Mouse (Mus musculus): Measurements from ENCODE around the gene Srsf2. TPM values are rescaled to one million over a fixed set of nuclear protein-coding genes. Genes with fewer than 3 reads are reported as not detected.

Gene Srsf2
- polyA plus RNA-seq, 1 experiment from 2014 or later, result 644 TPM

DNA sequence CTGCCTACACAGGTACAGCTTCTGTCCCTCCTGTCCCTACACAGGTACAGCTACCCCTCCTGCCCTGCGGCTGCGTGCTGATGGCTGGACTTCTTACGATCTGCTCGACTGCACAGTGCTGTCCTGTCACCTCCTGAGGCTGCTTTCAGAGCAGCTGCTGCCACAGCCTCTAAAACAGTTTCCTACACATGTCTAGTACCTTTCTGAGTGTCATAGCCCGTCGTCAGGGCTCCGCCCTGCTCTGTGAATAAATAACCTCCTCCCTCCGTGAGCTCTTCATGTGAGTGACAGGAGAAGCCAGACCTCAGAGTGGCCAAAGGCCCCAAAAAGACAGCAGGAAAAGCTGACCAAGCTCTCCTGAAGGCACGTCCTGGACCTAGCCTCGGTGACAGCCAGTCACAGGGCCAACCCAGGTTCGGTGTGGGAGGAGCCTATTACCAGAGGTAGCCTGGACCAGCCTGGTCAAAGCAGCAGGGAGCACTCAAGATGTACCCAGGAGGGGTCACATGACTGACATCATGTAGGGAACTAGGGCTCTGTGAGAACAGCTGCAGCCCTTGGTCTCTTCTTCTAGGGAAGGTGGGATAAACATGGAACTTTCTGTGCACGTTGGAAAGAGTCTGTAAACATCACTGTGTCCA lies 13.2 kb upstream of the Srsf2 start:
- ATAC-seq (no peak), DNase-seq (ENCODE audit: low spot score) (no peak)
- no peaks in the 10 kb centered on the region for H3K9me3 ChIP-seq (replicated peaks; ENCODE audit: control insufficient read depth, low read length)

DNA sequence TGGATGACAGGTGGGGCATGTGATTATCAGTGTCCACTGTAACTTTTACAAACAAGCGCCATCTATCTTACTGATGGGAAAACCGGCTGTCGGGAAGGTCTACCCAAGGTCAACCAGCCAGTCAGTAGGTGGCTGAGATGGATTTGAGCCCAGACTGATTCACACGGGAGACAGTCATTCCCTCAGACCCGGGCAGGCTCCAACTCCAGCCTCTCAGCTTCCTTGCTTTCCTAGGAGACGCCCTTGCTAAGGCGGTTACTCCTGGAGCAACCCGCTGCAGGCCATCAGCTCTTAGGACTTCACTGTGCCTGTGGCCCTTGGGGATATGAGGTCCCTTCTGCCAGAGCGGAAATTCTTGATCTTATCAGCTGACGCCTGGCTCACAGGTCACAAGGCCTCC lies 11.6 kb upstream of the Srsf2 start:
- peaks cover 73% of the 10 kb centered on the region for H3K36me3 ChIP-seq (ENCODE audit: control insufficient read depth, insufficient read depth, low read length)
- no peak overlapping the region for H3K4me3 ChIP-seq (ENCODE audit: low read depth, low read length)
- H3K9me3 ChIP-seq (replicated peaks; ENCODE audit: control insufficient read depth, low read length), result no peaks in the 10 kb centered on the region
- WGBS, result 88% methylated on average over 10 of the region's 10 CpGs
- no peaks in the 10 kb centered on the region for H3K4me1 ChIP-seq (ENCODE audit: control insufficient read depth, insufficient read depth, low read length)
- no peak overlapping the region for H3K9ac ChIP-seq (ENCODE audit: low read length)
- H3K27ac ChIP-seq (ENCODE audit: low read depth, low read length), result no peak overlapping the region
- ATAC-seq, result no peak
- H3K27me3 ChIP-seq (replicated peaks; ENCODE audit: control insufficient read depth, insufficient read depth, low read length), result no peaks in the 10 kb centered on the region
- DNase-seq (ENCODE audit: low spot score), result no peak
- no peak overlapping the region for H3K4me2 ChIP-seq (ENCODE audit: low read length)

More for the DNA sequence above, 13.2 kb upstream of the Srsf2 start:
- Histone ChIP-seq H3K4me2 (ENCODE audit: low read length) (no peak overlapping the region), H3K27ac (ENCODE audit: low read depth, low read length) (no peak overlapping the region), H3K36me3 (ENCODE audit: control insufficient read depth, insufficient read depth, low read length) (peaks cover 64% of the 10 kb centered on the region), H3K4me3 (ENCODE audit: low read depth, low read length) (no peak overlapping the region), H3K4me1 (ENCODE audit: control insufficient read depth, insufficient read depth, low read length) (no peaks in the 10 kb centered on the region), H3K27me3 (replicated peaks; ENCODE audit: control insufficient read depth, insufficient read depth, low read length) (no peaks in the 10 kb centered on the region), H3K9ac (ENCODE audit: low read length) (no peak overlapping the region)
- WGBS, result 84% methylated on average over 12 of the region's 12 CpGs

DNA sequence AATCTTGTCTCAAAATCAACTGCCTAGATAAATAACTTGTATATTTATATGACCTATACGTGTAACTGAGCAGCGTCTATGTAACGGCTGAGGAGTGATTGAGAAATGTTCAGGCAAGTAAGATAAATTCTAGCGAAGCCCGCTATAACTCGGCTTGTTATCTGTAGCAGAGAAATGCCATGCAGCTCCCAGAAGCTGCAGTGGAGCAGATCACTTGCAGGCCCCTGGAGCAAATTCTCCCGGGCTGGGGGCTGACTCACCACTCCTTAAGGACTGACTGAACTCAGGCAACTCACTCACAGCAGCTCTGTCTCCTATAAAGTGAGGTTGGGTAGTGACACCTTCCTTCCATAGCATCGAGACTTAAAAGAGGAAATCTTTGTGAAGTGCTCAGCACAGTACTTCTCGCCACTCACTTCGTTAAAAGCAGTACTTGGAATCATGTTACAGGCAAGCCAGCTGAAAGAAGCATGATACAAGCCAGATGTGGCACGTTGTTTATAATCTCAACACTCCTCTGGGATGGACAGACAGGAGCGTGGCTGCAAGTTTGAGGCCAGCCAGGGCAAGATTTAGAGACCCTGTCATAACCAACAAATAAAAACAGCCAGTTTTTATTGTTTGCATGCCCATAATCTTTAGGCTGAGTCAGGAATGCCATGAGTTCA lies 4.4 kb upstream of the Srsf2 start:
- Histone ChIP-seq H3K4me3 (ENCODE audit: low read depth, low read length) (no peak overlapping the region), H3K27ac (ENCODE audit: low read depth, low read length) (no peak overlapping the region), H3K4me2 (ENCODE audit: low read length) (no peak overlapping the region), H3K36me3 (ENCODE audit: control insufficient read depth, insufficient read depth, low read length) (peaks cover 42% of the 10 kb centered on the region), H3K27me3 (replicated peaks; ENCODE audit: control insufficient read depth, insufficient read depth, low read length) (no peaks in the 10 kb centered on the region), H3K9ac (ENCODE audit: low read length) (no peak overlapping the region), H3K4me1 (ENCODE audit: control insufficient read depth, insufficient read depth, low read length) (peaks cover 11% of the 10 kb centered on the region), H3K9me3 (replicated peaks; ENCODE audit: control insufficient read depth, low read length) (no peaks in the 10 kb centered on the region)
- DNase-seq (ENCODE audit: low spot score), result no peak
- ATAC-seq, result no peak
- WGBS, result 88% methylated on average over 12 of the region's 12 CpGs

DNA sequence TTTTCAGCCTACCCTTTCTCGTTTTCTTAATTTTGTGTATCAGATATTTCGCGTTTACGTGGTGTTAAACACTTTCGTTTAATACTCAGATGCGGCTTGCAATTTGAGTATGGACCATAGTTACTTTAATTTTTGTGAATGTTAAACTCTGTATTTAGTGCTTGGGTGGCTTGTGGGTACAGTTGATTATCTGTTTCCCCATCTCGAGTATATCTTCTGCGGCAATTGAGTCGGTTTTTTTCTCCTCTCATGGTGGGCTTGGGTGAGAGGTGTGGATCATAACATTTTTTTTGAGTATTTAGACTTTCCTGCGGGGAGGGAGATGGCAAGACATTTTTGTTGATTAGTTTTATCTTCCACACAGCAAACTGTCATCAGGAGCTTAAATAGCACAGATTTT lies 1.4 kb upstream of the Srsf2 start:
- WGBS, result 49% methylated on average over 10 of the region's 10 CpGs
- H3K4me2 ChIP-seq (ENCODE audit: low read length), result peak overlapping the region; percentile 74
- H3K27ac ChIP-seq (ENCODE audit: low read depth, low read length), result no peak overlapping the region
- peaks cover 40% of the 10 kb centered on the region for H3K36me3 ChIP-seq (ENCODE audit: control insufficient read depth, insufficient read depth, low read length)
- ATAC-seq (no peak), DNase-seq (ENCODE audit: low spot score) (no peak)
- peak overlapping the region; percentile 96 for H3K9ac ChIP-seq (ENCODE audit: low read length)
- peak overlapping the region; percentile 99 for H3K4me3 ChIP-seq (ENCODE audit: low read depth, low read length)
- no peaks in the 10 kb centered on the region for H3K9me3 ChIP-seq (replicated peaks; ENCODE audit: control insufficient read depth, low read length)
- H3K4me1 ChIP-seq (ENCODE audit: control insufficient read depth, insufficient read depth, low read length), result peaks cover 22% of the 10 kb centered on the region
- H3K27me3 ChIP-seq (replicated peaks; ENCODE audit: control insufficient read depth, insufficient read depth, low read length), result no peaks in the 10 kb centered on the region

DNA sequence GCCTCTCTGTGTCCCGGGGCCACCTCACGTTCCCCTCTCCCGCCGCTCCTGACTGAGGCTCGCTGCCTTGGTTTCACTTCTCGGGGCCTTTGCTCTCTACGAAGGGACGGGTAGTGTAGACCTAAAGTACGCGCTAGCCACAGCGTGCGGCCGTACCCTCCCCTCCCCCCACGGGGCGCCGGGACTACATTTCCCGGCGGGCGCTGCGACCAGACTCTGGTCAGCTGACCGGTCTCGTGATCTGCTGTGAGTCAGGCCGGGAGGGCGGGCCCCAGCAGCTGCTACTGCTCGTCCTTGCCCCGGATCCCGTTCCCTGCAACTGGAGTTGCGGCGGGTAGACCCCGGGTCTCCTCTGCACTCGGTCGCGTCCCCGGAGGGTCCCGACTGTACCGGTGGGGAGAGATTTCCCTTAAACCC lies 626 bp upstream of the Srsf2 start:
- peak overlapping the region; percentile 96 for H3K9ac ChIP-seq (ENCODE audit: low read length)
- H3K36me3 ChIP-seq (ENCODE audit: control insufficient read depth, insufficient read depth, low read length), result peaks cover 40% of the 10 kb centered on the region
- H3K9me3 ChIP-seq (replicated peaks; ENCODE audit: control insufficient read depth, low read length), result no peaks in the 10 kb centered on the region
- ATAC-seq (peak; percentile 90), DNase-seq (ENCODE audit: low spot score) (peak; percentile 98)
- H3K4me1 ChIP-seq (ENCODE audit: control insufficient read depth, insufficient read depth, low read length), result peaks cover 22% of the 10 kb centered on the region
- H3K4me3 ChIP-seq (ENCODE audit: low read depth, low read length), result peak overlapping the region; percentile 99
- H3K4me2 ChIP-seq (ENCODE audit: low read length), result peak overlapping the region; percentile 74
- no peaks in the 10 kb centered on the region for H3K27me3 ChIP-seq (replicated peaks; ENCODE audit: control insufficient read depth, insufficient read depth, low read length)
- H3K27ac ChIP-seq (ENCODE audit: low read depth, low read length), result peak overlapping the region; percentile 96
- under 1% methylated on average over 36 of the region's 36 CpGs for WGBS

DNA sequence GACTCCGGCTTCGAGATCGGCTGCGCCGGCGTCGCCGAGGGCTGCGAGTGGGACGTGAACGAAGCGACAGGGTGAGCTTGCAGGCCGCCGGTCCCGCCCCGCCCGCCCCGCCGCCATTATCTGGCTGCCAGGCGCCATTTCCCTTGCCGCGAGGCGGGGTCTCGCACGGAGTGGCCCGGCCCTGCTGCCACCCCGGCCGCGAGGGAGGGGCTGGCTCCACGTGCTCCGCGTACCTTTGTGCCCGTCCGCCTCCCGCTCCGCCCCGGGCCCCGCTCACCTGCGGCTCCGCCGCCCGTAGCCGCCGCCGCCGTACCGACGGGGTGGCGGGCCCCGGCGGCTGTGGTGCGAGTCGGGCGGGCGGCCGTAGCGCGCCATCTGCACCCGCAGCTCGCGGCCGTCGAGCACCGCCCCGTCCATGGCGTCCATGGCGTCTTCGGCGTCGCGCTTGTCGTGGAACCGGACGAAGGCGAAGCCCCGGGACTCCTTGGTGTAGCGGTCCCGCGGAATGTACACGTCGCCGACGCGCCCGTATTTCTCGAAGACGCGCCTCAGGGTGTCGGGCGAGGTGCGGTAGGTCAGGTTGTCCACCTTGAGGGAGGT lies 503 bp downstream of the Srsf2 start, which contains the start of gene Mfsd11:
Gene Mfsd11 (plus strand): TSS at position 150 of the 600 bp plus-strand sequence.
- H3K4me2 ChIP-seq (ENCODE audit: low read length), result peak within 1 kb of the TSS; percentile 84
- H3K27ac ChIP-seq (ENCODE audit: low read depth, low read length), result peak within 1 kb of the TSS; percentile 96
- H3K4me3 ChIP-seq (ENCODE audit: low read depth, low read length), result peak within 1 kb of the TSS; percentile 99
- H3K4me1 ChIP-seq (ENCODE audit: control insufficient read depth, insufficient read depth, low read length), result peaks cover 22% of the 10 kb centered on the region
- H3K9me3 ChIP-seq (replicated peaks; ENCODE audit: control insufficient read depth, low read length), result no peaks in the 10 kb centered on the region
- H3K27me3 ChIP-seq (replicated peaks; ENCODE audit: control insufficient read depth, insufficient read depth, low read length), result no peaks in the 10 kb centered on the region
- peaks cover 48% of the 10 kb centered on the region for H3K36me3 ChIP-seq (ENCODE audit: control insufficient read depth, insufficient read depth, low read length)
- under 1% methylated on average over 78 of the region's 91 CpGs for WGBS
- ATAC-seq (peak; percentile 65), DNase-seq (ENCODE audit: low spot score) (peak; percentile 84)
- H3K9ac ChIP-seq (ENCODE audit: low read length), result peak within 1 kb of the TSS; percentile 96

DNA sequence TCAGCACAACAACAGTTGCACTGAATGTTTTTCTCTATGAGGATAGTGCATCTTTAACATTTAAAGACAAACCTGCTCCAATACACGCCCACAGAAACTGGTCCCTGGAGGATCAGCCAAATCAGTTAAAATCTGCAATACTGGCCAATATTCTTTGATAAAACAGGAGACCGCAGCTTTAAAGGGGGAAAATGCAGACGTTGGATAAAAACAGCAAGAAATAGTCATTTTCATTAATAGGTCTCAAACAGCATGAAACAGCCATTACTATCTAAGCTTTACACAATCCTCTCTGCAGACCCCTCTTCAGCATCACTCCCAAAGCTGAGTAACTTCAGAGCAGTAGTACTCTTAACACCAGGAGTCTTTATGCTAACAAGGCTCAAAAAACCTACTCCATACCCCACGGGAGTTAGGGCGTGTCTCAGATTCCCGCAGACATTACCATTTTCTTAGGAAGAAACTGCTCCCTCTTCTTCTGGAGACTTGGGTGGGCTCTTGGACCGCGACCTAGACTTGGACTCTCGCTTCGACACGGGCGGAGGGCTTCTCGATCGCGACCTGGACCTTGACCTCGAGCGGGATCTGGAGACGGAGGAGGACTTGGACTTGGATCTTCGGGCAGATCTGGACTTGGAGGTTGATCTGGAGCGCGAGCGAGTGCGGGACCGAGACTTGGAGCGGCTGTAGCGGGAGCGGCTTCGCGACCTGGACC lies 1.2 kb downstream of the Srsf2 start:
- DNase-seq (ENCODE audit: low spot score), result peak; percentile 30
- H3K27me3 ChIP-seq (replicated peaks; ENCODE audit: control insufficient read depth, insufficient read depth, low read length), result no peaks in the 10 kb centered on the region
- ATAC-seq, result no peak
- H3K9me3 ChIP-seq (replicated peaks; ENCODE audit: control insufficient read depth, low read length), result no peaks in the 10 kb centered on the region
- H3K4me3 ChIP-seq (ENCODE audit: low read depth, low read length), result peak overlapping the region; percentile 99
- peak overlapping the region; percentile 84 for H3K4me2 ChIP-seq (ENCODE audit: low read length)
- under 1% methylated on average over 29 of the region's 29 CpGs for whole genome bisulfite sequencing
- peaks cover 53% of the 10 kb centered on the region for H3K36me3 ChIP-seq (ENCODE audit: control insufficient read depth, insufficient read depth, low read length)
- peaks cover 22% of the 10 kb centered on the region for H3K4me1 ChIP-seq (ENCODE audit: control insufficient read depth, insufficient read depth, low read length)
- peak overlapping the region; percentile 96 for H3K27ac ChIP-seq (ENCODE audit: low read depth, low read length)
- H3K9ac ChIP-seq (ENCODE audit: low read length), result peak overlapping the region; percentile 96

DNA sequence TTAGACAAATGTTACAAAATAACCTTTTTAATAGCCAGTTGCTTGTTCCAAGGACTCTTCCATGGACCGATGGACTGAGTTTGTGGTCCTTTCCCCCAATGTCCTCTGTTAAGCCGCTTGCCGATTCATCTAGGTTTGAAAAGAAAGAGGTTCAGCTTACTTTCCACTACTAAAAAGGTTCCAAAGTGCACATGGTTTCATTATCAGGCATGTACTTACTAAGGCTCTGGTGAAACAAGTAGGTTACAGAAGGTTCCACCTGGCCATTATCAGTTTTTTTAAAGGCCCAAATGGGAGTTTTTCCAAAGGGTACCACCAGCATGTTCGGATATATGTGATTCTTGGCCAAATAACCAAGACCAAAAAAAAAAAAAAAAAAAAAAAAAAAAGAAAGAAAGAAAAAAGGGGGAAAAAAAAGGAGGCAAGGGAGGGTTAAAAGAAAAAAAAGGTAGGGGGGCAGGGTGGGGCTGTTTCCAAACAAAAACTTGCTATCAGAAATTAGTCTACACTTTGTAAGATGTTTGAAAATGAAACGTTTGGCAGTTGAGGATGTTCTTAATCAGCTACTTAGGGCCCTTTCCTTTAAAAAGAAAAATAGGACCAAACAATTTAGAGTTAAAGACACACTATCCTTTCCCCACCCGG lies 1.9 kb downstream of the Srsf2 start:
- DNase-seq (ENCODE audit: low spot score), result no peak
- Histone ChIP-seq H3K9ac (ENCODE audit: low read length) (peak overlapping the region; percentile 96), H3K4me1 (ENCODE audit: control insufficient read depth, insufficient read depth, low read length) (peaks cover 22% of the 10 kb centered on the region), H3K27ac (ENCODE audit: low read depth, low read length) (no peak overlapping the region), H3K36me3 (ENCODE audit: control insufficient read depth, insufficient read depth, low read length) (peaks cover 53% of the 10 kb centered on the region), H3K27me3 (replicated peaks; ENCODE audit: control insufficient read depth, insufficient read depth, low read length) (no peaks in the 10 kb centered on the region), H3K4me3 (ENCODE audit: low read depth, low read length) (peak overlapping the region; percentile 99), H3K9me3 (replicated peaks; ENCODE audit: control insufficient read depth, low read length) (no peaks in the 10 kb centered on the region), H3K4me2 (ENCODE audit: low read length) (peak overlapping the region; percentile 84)
- 25% methylated on average over 6 of the region's 6 CpGs for WGBS
- no peak for ATAC-seq
